Mouse (Mus musculus) heart, embryonic 16.5 days (tissue): ENCODE measurements around the gene Arhgef12. TPM values are rescaled to one million over a fixed set of nuclear protein-coding genes. Genes with fewer than 3 reads are reported as not detected.

Source experiments
- ATAC-seq: fragments of 200-750 bp; cut with Nextera tagmentation; replicated peaks from 2 replicates; pipeline ENCODE4 v1.8.0; 2017; ENCODE audit warnings: moderate number of reproducible peaks; ENCODE audit not compliant: insufficient read depth, low FRiP score; ENCODE audit errors: extremely low read depth
- H3K27ac ChIP-seq: fragments of 300-500 bp; sonication (generic); 2 replicates; pipeline ENCODE4 v1.5.1; 2014; ENCODE audit warnings: mild to moderate bottlenecking, low read length, control low read depth, moderate library complexity
- H3K27me3 ChIP-seq: fragments of 300-500 bp; sonication (generic); 2 replicates; pipeline ENCODE4 v1.6.1; 2014; ENCODE audit warnings: low read length, mixed read lengths; ENCODE audit not compliant: control insufficient read depth, insufficient read depth
- H3K36me3 ChIP-seq: fragments of 300-500 bp; sonication (generic); 2 replicates; pipeline ENCODE4 v1.6.1; 2014; ENCODE audit not compliant: control insufficient read depth, insufficient read depth
- H3K4me1 ChIP-seq: fragments of 300-500 bp; sonication (generic); 2 replicates; pipeline ENCODE4 v1.6.1; 2014; ENCODE audit warnings: low read length, mixed read lengths; ENCODE audit not compliant: control insufficient read depth, insufficient read depth
- H3K4me2 ChIP-seq: fragments of 300-500 bp; sonication (generic); 2 replicates; pipeline ENCODE4 v1.6.1; 2014; ENCODE audit warnings: low read depth, mild to moderate bottlenecking, control low read depth, low read length
- H3K4me3 ChIP-seq: fragments of 300-500 bp; sonication (generic); 2 replicates; pipeline ENCODE4 v1.5.1; 2014; ENCODE audit warnings: mild to moderate bottlenecking, control low read depth, low read length
- H3K9ac ChIP-seq: fragments of 300-500 bp; sonication (generic); 2 replicates; pipeline ENCODE4 v1.6.1; 2014; ENCODE audit warnings: low read length, control low read depth
- H3K9me3 ChIP-seq: fragments of 300-500 bp; sonication (generic); replicated peaks from 2 replicates; pipeline ENCODE4 v1.6.1; 2016; ENCODE audit warnings: low read length; ENCODE audit not compliant: control insufficient read depth
- WGBS: fragments of 180-500 bp; shearing (Covaris S2); extraction: QIAGEN DNeasy Blood & Tissue Kit; methylation state at CpG from one replicate; pipeline ENCODE4 v1.1.7; 2014; 5-methylcytosine and 5-hydroxymethylcytosine counted together
- polyA plus RNA-seq: library from polyadenylated mRNA; unstranded; fragments of >200 nt; fragmentation: Nextera tagmentation; extraction: Ambion mirVana; gene quantifications from 2 replicates; pipeline ENCODE4 v1.2.1, GENCODE M21; 2015

The Arhgef12 gene
- polyA plus RNA-seq, 1 experiment from 2014 or later, result 10.9 TPM

GRCm38 (mm10) chr9:43096337-43096736 is 10.7 kb downstream of the Arhgef12 start:
- Histone ChIP-seq H3K9me3 (no peaks in the 10 kb centered on the region), H3K27ac (no peak overlapping the region), H3K4me1 (peaks cover 11% of the 10 kb centered on the region)

GRCm38 (mm10) chr9:43094828-43095227 is 12.2 kb downstream of the Arhgef12 start:
- H3K36me3 ChIP-seq, result no peaks in the 10 kb centered on the region
- no peaks in the 10 kb centered on the region for H3K27me3 ChIP-seq
- H3K4me1 ChIP-seq, result peaks cover 14% of the 10 kb centered on the region
- ATAC-seq, result no peak
- no peak overlapping the region for H3K4me3 ChIP-seq
- no peak overlapping the region for H3K27ac ChIP-seq
- no peaks in the 10 kb centered on the region for H3K9me3 ChIP-seq
- H3K9ac ChIP-seq, result no peak overlapping the region
- no peak overlapping the region for H3K4me2 ChIP-seq
- WGBS, result 75% methylated on average over 4 of the region's 4 CpGs

More at GRCm38 (mm10) chr9:43096337-43096736, 10.7 kb downstream of the Arhgef12 start:
- Histone ChIP-seq H3K4me2 (no peak overlapping the region), H3K4me3 (no peak overlapping the region), H3K27me3 (no peaks in the 10 kb centered on the region), H3K9ac (no peak overlapping the region), H3K36me3 (no peaks in the 10 kb centered on the region)
- no peak for ATAC-seq

GRCm38 (mm10) chr9:43093803-43094202 is 13.2 kb downstream of the Arhgef12 start:
- Histone ChIP-seq H3K27me3 (no peaks in the 10 kb centered on the region), H3K27ac (no peak overlapping the region), H3K9me3 (no peaks in the 10 kb centered on the region), H3K36me3 (no peaks in the 10 kb centered on the region), H3K4me1 (peaks cover 12% of the 10 kb centered on the region), H3K4me3 (no peak overlapping the region), H3K4me2 (no peak overlapping the region), H3K9ac (no peak overlapping the region)
- 0 out of 2 replicates have a peak, but pooled peaks have one; percentile 29 for ATAC-seq
- WGBS, result 45% methylated on average over 3 of the region's 3 CpGs

GRCm38 (mm10) chr9:43085686-43086285 is 21.3 kb downstream of the Arhgef12 start:
- no peaks in the 10 kb centered on the region for H3K27me3 ChIP-seq
- H3K4me1 ChIP-seq, result peaks cover 28% of the 10 kb centered on the region
- no peak overlapping the region for H3K4me2 ChIP-seq
- no peaks in the 10 kb centered on the region for H3K36me3 ChIP-seq
- H3K4me3 ChIP-seq, result no peak overlapping the region
- no peaks in the 10 kb centered on the region for H3K9me3 ChIP-seq
- no peak overlapping the region for H3K9ac ChIP-seq
- no peak for ATAC-seq
- 50% methylated on average over 1 of the region's 1 CpGs for WGBS
- peak overlapping the region; percentile 48 for H3K27ac ChIP-seq

- H3K36me3 ChIP-seq, result no peaks in the 10 kb centered on the region
- no peaks in the 10 kb centered on the region for H3K27me3 ChIP-seq
- 55% methylated on average over 7 of the region's 7 CpGs for WGBS
- H3K9ac ChIP-seq, result no peak overlapping the region
- no peak overlapping the region for H3K4me2 ChIP-seq
- H3K9me3 ChIP-seq, result no peaks in the 10 kb centered on the region
- no peak for ATAC-seq
- peak overlapping the region; percentile 48 for H3K27ac ChIP-seq
- H3K4me3 ChIP-seq, result no peak overlapping the region
- H3K4me1 ChIP-seq, result peaks cover 33% of the 10 kb centered on the region
Observed at GRCm38 (mm10) chr9:43084496-43085362, 22.3 kb downstream of the Arhgef12 start.

- Histone ChIP-seq H3K4me1 (peaks cover 33% of the 10 kb centered on the region), H3K4me3 (no peak overlapping the region), H3K36me3 (no peaks in the 10 kb centered on the region), H3K27ac (no peak overlapping the region), H3K27me3 (no peaks in the 10 kb centered on the region), H3K9ac (no peak overlapping the region), H3K9me3 (no peaks in the 10 kb centered on the region), H3K4me2 (no peak overlapping the region)
- ATAC-seq, result no peak
- WGBS, result 61% methylated on average over 7 of the region's 7 CpGs
Observed at GRCm38 (mm10) chr9:43083441-43084055, 23.5 kb downstream of the Arhgef12 start.

GRCm38 (mm10) chr9:43078711-43079110 is 28.3 kb downstream of the Arhgef12 start:
- H3K4me2 ChIP-seq, result no peak overlapping the region
- H3K9ac ChIP-seq, result no peak overlapping the region
- no peaks in the 10 kb centered on the region for H3K27me3 ChIP-seq
- H3K27ac ChIP-seq, result no peak overlapping the region
- H3K36me3 ChIP-seq, result no peaks in the 10 kb centered on the region
- WGBS, result 90% methylated on average over 3 of the region's 3 CpGs
- H3K4me3 ChIP-seq, result no peak overlapping the region
- H3K9me3 ChIP-seq, result no peaks in the 10 kb centered on the region
- no peak for ATAC-seq
- H3K4me1 ChIP-seq, result peaks cover 20% of the 10 kb centered on the region

GRCm38 (mm10) chr9:43076163-43076562 is 30.9 kb downstream of the Arhgef12 start:
- Histone ChIP-seq H3K9me3 (no peaks in the 10 kb centered on the region), H3K4me2 (no peak overlapping the region), H3K27me3 (no peaks in the 10 kb centered on the region), H3K4me3 (no peak overlapping the region), H3K27ac (no peak overlapping the region), H3K4me1 (peaks cover 22% of the 10 kb centered on the region), H3K9ac (no peak overlapping the region), H3K36me3 (no peaks in the 10 kb centered on the region)
- no peak for ATAC-seq
- WGBS, result 62% methylated on average over 7 of the region's 7 CpGs

GRCm38 (mm10) chr9:43074611-43075010 is 32.4 kb downstream of the Arhgef12 start:
- no peak overlapping the region for H3K9ac ChIP-seq
- H3K4me1 ChIP-seq, result peaks cover 18% of the 10 kb centered on the region
- H3K4me2 ChIP-seq, result no peak overlapping the region
- H3K4me3 ChIP-seq, result no peak overlapping the region
- no peaks in the 10 kb centered on the region for H3K9me3 ChIP-seq
- H3K27me3 ChIP-seq, result no peaks in the 10 kb centered on the region
- ATAC-seq, result no peak
- H3K27ac ChIP-seq, result no peak overlapping the region
- H3K36me3 ChIP-seq, result no peaks in the 10 kb centered on the region
- WGBS, result 100% methylated on average over 1 of the region's 1 CpGs
